Mouse (Mus musculus): Measurements from ENCODE around the gene Atp2b4. TPM values are rescaled to one million over a fixed set of nuclear protein-coding genes. Genes with fewer than 3 reads are reported as not detected.
A peak's percentile ranks its signal among the peaks of the same experiment; 100 is the strongest.
"Not testable (repeated sequence)": the region's sequence is repeated elsewhere in the genome, so short reads cannot be mapped to it uniquely, and the experiment has no call there.

Atp2b4 gene
- total RNA-seq, 1 experiment from 2014 or later: 36.6 TPM

GRCm38 (mm10) chr1:133749954-133750353 lies 50.9 kb downstream of the Atp2b4 start:
- no peak for DNase-seq

DNA sequence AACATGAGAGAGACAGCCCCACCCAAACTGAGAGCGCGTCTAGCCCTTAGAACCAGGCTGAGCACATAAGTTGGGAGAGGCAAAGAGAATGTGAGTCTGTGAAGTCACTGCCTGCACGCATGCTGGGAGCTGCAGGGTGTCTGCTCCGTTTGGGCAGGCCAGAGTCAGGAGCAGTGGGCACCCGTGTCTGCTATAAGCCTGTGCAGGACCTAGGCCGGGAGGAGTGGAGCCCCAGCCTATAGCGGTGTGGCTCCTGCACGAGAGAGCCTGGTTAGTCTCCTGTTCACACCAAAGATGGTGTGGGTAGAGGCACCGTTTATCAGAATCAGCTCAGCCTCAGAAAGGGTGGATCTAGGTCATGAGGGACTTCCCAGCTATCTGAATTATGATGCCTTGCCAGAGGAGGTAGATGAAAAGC lies 55.8 kb downstream of the Atp2b4 start:
- DNase-seq: no peak

GRCm38 (mm10) chr1:133744609-133745008 lies 56.2 kb downstream of the Atp2b4 start:
- DNase-seq: peak; percentile 79

GRCm38 (mm10) chr1:133742517-133742916 lies 58.3 kb downstream of the Atp2b4 start:
- DNase-seq: peak; percentile 26

DNA sequence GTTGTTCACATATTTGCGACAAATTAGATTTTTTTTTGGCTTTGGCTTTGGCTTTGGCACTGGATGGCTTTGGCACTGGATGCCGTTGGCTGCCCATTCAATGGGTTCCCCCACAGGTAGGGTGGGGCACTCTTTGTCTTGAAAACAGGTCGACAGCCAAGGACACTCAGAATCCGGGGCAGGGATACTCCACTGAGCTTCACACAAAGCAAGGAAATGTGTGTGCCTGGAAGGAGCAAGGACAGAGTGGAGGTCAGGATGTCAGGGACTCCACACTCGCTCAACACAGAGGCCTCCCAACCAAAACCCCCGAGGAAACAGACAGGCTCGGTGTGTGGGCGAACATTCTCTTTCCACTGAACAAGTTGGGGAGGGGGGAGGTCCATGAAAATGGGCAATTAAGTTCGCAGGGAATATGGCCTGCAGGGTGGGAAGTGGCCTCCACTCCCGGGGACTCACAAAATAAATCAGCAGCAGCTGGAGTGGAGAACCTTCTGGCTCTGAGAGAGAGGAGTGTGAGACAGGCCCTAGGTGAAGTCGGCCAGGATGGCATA lies 58.9 kb downstream of the Atp2b4 start:
- DNase-seq: peak; percentile 32

DNA sequence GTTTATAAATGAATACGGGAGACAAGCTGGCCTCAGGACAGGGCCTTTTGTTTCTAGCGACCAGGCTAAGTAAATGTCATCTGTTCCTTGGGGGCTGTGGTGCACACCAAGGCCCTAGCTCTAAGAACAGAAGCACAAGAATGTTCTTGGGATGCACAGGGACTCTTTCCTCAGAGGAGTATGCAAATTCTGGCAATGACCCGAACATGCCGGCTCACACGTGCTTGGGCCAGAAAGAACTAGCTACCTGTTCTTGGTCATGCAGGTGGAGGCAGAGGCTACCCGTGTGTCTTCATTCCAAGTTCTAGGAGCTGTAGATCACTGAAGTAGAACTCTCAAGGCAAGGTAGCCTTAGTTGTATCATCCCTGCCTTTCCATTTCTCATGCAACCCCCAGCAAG lies 59.7 kb downstream of the Atp2b4 start:
- no peak for DNase-seq

- DNase-seq: no peak
These were observed 64.2 kb downstream of the Atp2b4 start for GRCm38 (mm10) chr1:133736664-133737063.

GRCm38 (mm10) chr1:133735995-133736652 lies 64.7 kb downstream of the Atp2b4 start:
- peak; percentile 77 for DNase-seq

- no peak for DNase-seq
These were observed 68.0 kb downstream of the Atp2b4 start for GRCm38 (mm10) chr1:133732814-133733213.

- no peak for DNase-seq
These were observed 72.5 kb downstream of the Atp2b4 start for GRCm38 (mm10) chr1:133728339-133728738.

DNA sequence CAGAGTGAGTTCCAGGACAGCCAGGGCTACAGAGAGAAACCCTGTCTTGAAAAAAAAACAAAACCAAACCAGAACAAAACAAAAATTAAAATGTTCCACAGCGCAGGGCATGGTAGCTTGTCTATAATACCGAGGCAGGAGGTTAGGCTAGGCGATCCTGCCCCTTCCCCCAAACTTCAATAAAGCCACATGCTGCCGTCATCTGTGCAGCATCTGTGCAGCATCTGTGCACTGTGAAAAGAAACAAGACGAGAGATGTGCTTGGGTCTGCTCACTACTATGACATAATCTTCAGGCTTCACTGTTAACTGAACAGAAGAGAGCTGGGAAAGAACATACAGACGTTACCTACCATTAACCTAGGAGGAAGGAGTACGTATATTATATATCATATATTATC lies 80.5 kb downstream of the Atp2b4 start:
- no peak for DNase-seq

GRCm38 (mm10) chr1:133718786-133719185 lies 82.1 kb downstream of the Atp2b4 start:
- DNase-seq: no peak

- no peak for DNase-seq
These were observed 82.5 kb downstream of the Atp2b4 start for GRCm38 (mm10) chr1:133718296-133718695.

DNA sequence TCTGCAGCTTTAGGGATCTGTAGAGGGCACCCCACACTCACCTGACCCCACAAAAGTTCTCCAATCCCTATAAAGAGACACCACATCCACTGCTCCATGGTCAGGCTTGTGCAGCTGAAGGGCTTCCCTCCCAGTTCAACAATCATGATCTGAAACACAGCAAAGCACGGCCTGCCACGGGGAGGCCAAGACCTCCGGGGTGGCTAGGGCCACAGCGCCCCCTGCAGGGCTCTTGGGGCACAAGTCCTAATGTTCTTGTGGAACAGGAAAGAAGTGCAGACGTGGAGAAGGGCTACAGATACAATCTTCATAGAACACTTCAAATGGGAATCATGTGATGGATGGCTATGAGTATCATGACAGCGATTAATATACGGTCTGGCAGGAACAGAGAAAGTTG lies 84.4 kb downstream of the Atp2b4 start:
- peak; percentile 84 for DNase-seq

- DNase-seq: no peak
These were observed 85.7 kb downstream of the Atp2b4 start for GRCm38 (mm10) chr1:133715191-133715590.

DNA sequence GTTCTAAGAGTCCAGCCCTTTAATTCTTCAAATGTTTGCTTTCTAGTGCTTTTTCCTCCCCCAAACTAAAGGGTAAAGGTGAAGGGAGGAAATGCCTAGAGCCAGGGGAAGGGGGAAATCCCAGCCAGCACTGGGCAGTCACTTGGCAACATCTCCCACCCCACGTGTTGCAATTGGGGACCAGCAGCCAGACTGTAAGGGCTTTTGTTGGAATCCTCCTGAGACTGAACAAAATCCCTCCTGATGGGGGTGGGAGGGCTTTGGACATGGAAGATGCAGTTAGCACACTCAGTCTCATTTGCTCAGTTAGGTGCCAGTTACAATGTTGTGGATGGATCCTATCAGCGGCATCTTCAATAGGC lies 87.9 kb downstream of the Atp2b4 start:
- DNase-seq: peak; percentile 46

- DNase-seq: no peak
These were observed 88.4 kb downstream of the Atp2b4 start for GRCm38 (mm10) chr1:133712288-133713008.

GRCm38 (mm10) chr1:133711376-133711775 lies 89.5 kb downstream of the Atp2b4 start:
- no peak for DNase-seq

GRCm38 (mm10) chr1:133710895-133711294 lies 89.9 kb downstream of the Atp2b4 start:
- DNase-seq: no peak

GRCm38 (mm10) chr1:133709292-133709691 lies 91.5 kb downstream of the Atp2b4 start:
- no peak for DNase-seq

DNA sequence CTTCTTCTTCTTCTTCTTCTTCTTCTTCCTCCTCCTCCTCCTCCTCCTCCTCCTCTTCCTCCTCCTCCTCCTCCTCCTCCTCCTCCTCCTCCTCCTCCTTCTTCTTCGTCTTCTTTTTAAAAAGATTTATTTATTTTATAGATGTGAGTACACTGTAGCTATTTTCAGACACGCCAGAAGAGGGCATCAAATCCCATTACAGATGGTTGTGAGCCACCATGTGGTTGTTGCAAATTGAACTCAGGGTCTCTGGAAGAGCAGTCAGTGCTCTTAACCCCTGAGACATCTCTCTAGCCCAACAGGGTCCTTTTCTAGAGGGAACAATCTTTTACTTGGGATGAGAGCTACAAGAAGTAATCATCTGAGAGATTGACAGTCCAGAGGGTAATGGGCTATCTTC lies 99.0 kb downstream of the Atp2b4 start:
- DNase-seq: not testable (repeated sequence)

- DNase-seq: no peak
These were observed 102.8 kb downstream of the Atp2b4 start for GRCm38 (mm10) chr1:133697935-133698620.

DNA sequence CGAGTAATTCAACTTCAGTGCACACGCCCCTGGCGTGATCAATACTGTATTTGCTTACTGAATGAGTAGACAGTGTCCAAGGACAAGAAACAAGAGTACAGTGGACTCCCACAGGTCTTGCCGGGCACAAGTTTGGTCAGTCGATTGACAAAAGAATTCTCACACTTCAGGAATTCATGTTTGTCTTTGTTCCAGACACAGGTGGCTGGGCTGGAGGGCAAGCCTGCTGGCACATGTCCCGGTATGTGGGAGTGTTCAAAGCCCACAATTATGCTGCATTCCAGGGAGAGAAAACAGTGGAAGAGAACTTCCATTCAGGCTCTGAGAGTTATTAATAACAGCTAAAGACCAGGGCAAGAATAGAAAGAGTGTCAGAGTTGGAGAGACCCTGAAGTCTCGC lies 104.9 kb downstream of the Atp2b4 start:
- peak; percentile 33 for DNase-seq
